Mouse (Mus musculus) A20 (cell line): Measurements from ENCODE around the gene Bricd5.

Source experiments
- DNase-seq: peaks from one replicate; pipeline ENCODE4 v3.0.0-alpha.2; 2011; ENCODE audit warnings: low read depth, low spot score

Bricd5 gene

DNA sequence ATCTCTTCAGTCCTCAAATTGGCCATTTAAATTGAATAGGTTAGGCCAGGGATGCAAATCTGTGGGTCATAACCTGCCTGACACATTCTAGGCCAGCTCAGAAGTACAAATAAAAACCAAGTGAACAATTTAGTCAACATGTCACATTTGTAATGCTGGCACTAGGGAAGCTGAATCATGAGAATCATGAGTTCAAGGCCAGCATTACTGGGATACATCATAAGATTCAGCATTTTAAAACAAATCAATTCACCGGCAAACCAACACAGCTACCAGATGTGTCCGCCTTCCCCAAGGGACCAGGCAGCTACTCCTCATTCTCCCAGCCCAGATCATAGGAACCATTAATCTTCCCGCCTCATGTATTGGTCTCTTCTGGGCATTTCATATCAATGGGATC lies 9.8 kb downstream of the Bricd5 start:
- no peak for DNase-seq

GRCm38 (mm10) chr17:24485090-24485860 lies 11.6 kb downstream of the Bricd5 start:
- no peak for DNase-seq

GRCm38 (mm10) chr17:24488186-24488661 lies 14.5 kb downstream of the Bricd5 start, which contains the start of gene Caskin1:
Caskin1 (plus strand) TSS chr17:24488601.
- no peak for DNase-seq

DNA sequence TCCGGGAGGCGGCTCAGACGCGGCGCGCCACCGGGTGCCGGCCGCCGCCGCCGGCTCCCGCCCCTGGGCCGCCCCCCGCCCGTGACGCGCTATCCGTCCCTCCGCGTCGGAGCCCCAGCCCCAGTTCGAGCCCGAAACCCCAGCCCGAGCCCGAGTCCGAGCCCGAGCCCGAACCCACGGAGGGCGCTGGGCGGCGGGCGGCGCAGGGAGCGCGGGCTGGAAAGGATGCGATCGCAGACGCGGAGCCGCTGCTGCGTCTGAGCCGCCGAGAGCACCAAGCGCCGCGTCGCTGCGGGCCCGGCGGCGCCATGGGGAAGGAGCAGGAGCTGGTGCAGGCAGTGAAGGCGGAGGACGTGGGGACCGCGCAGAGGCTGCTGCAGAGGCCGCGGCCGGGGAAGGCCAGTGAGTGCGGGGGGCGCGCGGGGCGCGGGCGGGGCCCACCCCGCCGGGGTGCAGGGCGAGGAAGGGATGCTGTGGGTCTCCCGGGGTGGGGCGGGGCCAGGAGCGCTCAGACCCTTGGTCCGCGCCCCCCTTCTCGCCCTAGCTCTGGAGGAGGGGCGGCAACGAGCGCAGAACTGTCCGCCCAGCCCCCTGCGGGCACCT lies 15.1 kb downstream of the Bricd5 start:
- no peak for DNase-seq

DNA sequence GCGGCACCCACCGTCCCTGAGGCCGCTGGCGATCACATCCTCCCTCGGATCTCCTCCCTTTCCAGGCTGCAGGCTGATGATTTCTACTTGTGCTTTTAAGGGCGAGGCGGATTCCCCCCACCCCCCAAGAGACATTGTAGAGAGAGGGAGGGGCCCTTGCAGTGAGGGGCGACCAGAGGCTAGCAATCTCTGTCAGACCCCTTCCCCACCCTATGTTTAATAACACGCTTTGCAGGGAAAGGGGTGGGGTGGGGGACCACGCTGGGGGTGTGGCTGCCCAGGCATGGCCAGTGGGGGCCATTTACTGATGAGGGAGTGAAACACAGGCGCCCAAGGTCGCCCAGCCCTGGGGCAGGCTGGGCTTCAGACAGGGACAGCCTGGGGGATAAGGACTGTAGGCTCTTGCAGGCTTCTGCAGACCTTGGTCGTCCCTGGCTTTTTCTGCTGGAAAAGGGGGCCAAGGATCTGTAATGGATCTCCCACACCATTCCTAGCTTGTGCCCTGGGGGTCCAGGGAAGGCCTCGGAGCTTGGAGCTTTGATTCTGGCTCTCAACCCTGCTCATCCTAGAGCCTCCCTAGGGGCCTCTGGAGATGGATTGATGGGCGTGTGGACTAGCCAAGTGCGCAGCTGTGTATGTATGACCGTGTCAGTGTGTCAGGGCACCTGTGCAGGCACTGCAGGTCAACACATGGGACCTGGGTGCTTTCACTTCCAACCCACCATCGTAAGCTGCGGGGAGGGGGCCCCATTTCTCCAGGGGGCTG lies 15.8 kb downstream of the Bricd5 start:
- DNase-seq = no peak

GRCm38 (mm10) chr17:24490399-24490798 lies 16.7 kb downstream of the Bricd5 start:
- DNase-seq = no peak

- peak; percentile 73 for DNase-seq
Observed at GRCm38 (mm10) chr17:24494627-24495335, 21.1 kb downstream of the Bricd5 start.

GRCm38 (mm10) chr17:24495443-24495842 lies 21.8 kb downstream of the Bricd5 start:
- DNase-seq = no peak

- no peak for DNase-seq
Observed at GRCm38 (mm10) chr17:24496026-24496425, 22.3 kb downstream of the Bricd5 start.

- peak; percentile 22 for DNase-seq
Observed at GRCm38 (mm10) chr17:24502208-24502607, 28.5 kb downstream of the Bricd5 start.

- DNase-seq = no peak
Observed at GRCm38 (mm10) chr17:24504085-24504484, 30.4 kb downstream of the Bricd5 start.

DNA sequence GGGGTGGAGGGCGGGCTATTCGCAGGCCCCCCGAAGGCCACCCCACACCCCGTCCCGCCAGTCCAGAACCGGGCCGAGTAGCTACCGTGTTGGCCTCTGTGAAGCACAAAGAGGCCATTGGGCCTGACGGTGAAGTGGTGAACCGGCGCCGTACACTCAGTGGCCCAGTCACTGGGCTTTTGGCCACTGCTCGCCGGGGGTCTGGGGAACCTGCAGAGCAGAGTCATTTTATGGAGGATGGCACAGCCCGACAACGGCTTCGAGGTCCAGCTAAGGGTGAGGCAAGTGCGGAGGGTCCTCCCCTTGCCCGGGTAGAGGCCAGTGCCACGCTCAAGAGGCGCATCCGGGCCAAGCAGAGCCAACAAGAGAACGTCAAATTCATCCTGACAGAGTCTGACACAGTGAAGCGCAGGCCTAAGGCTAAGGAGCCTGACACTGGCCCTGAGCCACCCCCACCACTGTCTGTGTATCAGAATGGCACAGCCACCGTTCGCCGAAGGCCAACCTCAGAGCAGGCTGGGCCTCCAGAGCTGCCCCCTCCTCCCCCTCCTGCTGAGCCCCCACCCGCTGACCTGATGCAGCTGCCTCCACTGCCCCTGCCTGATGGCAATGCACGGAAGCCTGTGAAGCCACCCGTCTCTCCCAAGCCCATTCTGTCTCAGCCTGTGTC lies 31.7 kb downstream of the Bricd5 start:
- DNase-seq = no peak

- no peak for DNase-seq
Observed at GRCm38 (mm10) chr17:24506332-24507070, 32.8 kb downstream of the Bricd5 start.

DNA sequence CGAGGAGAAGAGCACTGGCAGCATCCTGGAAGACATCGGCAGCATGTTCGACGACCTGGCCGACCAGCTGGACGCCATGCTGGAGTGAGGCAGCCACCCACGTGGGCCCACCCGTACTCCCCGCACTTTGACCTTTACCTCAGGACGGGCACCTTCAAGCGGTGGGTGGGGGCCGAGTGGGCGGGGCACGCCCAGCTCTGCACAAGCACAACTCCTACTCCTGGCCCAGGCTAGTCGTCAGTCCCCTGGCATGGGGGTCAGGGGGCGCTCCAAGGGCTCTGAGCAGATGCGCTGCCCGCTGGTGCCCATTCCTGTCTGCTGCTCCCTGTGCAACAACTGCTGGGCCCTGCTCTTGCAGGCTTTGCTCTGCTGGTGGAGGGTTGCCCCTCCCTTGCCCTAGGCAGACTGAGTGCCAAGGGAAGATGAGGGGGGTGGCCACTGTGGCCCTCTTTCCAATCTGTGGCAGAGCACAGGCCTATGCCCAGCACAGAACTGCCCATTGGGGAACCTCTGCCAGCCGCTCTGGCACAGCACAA lies 33.5 kb downstream of the Bricd5 start:
- DNase-seq = no peak

DNA sequence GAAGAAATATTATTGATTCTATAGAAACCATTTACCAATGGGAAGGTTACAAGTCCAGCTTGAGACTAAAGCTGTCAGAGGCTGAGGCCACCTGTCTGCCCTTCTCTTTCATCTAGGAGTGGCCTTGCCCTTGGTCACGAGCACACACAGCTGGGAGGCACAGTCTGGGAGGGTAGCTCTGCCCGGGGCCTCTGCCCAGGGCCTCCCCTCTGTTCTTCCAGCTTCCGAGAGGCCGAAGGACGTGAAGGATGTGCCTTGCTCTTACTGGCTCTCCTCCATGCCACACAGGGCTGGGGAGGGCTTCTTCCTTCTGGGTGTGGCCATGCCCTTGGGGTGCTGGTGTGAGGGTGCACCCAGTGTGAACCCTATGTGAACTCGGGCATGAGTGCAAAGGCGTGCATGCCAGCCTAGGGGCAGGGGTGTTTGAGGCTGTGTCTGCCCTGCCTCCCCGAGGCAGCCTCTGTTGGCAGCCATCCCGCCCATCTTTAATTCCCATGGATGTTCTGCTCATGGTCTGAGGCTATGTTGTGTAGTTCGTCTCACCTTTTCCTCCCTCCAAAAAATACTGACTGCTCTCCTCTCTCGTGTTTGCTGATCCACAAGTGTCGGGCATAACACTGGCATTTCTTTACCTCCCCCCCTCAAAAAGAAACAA lies 34.2 kb downstream of the Bricd5 start:
- DNase-seq = no peak

DNA sequence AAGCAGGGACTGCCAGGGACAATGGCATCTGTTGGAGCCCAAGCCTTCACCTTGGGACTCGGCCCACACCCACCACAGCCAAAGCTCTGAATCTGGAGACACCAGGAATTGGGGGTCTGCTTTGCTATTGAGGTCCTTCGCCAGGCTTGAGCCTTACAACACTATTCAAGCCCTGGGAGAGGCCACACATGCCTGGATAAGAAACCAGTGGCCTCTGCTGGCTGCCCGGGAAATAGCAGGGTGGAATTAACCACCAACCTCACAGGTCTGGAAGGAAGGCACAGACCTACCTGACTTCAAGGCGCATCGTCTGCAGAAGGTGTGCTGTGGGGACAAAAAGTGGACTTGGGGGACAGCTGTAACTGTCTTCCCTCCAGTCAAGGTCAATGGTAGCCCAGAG lies 39.9 kb downstream of the Bricd5 start:
- DNase-seq = peak; percentile 16

DNA sequence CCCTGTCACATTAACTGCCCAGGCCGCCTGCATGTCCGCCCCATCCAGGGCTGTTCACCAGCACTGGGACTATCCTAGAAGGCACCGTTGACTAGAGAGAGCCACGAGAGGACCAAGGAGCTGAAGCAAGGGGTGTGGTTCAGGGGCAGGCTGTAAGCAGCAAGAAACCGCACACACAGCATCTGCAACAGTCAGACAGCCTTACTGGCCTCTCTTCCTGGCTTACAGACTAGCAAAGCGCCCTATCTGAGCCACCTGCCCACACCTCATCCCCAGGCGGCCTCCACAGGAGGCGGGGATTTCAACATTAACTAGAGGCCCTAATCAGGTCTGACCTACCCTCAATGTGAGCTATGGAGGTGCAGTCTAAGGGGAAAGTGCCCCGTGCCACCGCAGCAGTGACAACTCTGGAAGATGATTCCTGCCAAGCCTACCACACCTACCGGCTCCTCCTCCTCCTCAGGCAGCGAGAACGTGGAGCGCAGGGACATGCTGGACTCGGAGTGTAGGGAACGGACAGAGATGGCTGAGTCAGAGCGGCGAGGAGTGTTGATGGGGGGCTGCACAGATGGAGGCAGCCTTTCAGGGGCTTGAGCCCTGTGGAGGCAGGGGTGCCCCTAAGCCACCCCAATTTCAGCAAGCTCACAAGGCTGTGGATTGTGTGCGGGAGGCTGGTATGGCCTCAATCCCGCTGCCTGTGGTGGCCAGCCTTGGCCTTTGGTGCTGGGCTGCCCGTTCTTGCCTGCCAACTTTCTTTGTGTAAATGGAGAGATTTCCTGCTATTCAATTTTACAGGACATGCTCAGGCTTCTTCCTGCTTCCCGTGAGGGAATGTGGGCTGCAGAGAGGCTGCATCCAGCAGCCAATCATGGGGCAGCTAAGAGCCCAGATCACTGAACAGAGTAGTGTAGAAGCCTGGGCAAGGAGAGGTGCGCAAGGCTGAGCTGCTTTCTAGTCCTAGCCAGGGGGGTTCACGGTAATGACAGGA lies 40.9 kb downstream of the Bricd5 start:
- DNase-seq = no peak

- DNase-seq = no peak
Observed at GRCm38 (mm10) chr17:24520450-24520849, 46.8 kb downstream of the Bricd5 start.
